Mouse (Mus musculus) kidney, postnatal 25 days (tissue): ENCODE results near the gene Lrrc2.

Source experiments
- DNase-seq, 2 experiments: peaks; one replicate each; pipeline ENCODE4 v3.0.0; 2021; ENCODE audit warnings: mixed read lengths in 2 of 2

The Lrrc2 gene

DNA sequence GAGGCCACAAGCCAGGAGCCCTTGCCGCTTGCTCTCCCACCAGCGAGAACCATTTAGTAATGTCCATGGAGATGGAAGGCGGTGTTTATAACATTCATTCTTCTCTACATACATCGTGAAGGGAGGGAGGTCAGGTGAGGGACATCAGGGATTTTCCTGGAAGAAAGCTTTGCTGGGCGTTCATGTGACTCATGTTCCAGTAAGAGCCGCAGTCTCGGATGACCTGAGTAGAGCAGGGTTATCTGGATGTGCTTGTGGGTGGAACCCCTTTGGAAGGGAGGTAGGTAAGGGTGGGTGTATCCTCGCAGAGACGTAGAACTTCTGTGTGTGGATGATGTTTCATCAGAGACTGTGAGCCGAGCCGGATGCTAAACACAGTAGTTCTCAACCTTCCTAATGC is at the start of gene Lrrc2:
Gene Lrrc2 (plus strand): TSS at position 149 of the 400 bp plus-strand sequence.
- DNase-seq: no peak

DNA sequence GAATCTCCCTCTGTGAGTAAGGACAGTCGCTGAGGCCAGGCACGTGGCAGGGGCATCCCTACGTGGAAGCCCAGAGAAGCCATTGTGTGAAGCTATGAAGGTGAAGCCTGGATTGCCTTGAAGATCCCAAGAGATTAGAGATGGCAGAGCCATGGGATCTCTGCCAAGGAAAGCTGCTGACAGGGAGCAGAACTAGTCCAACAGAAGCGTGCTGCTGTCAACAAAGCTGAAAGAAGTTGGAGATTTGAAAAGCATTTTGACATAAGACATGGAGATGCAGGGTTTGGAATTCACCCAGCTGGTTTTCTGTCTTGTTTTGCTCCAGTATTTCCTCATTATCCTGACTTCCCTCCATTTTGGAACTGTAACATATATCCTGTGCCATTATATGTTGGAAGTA is 49.1 kb upstream of the Lrrc2 start:
- DNase-seq: no peak

DNA sequence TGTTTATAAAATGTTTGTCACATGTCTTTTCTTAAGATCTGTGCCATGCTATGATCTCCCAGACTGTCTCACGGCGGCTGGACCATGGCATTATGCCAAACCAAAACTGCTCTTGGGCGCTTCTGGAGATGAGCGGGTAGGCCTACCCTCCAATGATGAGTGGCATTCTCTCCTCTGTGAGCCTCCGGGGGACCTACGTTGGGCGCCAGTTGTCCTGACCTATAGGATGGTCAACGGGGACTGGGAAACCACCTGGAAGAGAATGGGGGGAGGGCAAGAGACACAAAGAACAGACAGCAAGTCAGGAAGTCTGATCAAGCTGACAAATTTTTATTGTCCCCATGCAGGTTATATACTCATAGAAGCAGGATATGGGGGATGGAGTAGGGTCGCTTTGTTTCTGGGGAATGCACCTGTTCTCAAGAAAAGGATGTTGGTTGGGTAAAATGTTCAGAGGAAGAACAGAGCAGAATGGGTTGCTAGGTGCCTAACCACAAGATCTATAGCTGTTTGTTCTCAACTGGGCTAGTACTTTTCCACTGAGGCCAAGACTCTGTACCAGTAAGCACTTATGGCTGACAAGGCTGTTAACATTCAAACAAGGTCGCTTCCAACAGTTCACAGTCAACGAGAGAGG is 44.0 kb upstream of the Lrrc2 start:
- DNase-seq: no peak

DNA sequence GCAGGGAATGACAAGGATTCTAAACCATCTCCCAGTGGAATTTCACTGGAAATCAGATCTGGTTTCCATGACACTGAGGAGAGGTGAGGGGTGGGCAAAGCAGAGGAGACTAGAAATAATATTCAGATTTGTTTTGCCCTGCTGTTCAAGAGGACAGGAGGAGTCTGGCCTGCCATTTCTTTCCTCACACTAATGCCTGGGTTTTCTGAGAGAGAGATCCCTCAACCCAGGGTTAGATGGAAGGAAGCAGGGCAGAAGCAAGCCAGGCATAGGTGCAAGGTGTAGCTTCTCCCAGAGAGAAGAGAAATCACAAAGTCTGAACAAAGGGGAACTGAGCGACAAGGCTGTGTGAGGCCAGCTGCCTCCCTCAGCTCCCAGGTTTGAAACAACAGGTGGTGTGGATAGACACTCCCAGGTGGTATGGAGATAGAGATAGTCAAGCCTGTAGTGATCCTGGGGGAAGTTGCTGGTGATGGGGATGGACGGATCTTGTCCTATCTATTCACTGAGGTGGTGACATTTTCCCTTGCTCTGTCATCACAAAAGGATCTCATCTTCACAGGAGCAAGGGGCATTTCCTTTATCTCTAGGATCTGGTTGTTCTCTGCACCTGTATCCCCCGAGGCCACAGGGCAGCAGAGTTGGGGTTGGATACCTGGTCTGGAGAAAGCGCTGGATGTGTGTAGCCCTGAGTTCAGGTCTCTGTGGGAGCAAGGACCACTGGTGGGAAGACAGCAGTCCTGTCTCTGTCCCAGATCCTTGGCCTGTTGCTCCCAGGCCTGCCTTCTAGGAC is 43.3 kb upstream of the Lrrc2 start:
- DNase-seq: no peak

DNA sequence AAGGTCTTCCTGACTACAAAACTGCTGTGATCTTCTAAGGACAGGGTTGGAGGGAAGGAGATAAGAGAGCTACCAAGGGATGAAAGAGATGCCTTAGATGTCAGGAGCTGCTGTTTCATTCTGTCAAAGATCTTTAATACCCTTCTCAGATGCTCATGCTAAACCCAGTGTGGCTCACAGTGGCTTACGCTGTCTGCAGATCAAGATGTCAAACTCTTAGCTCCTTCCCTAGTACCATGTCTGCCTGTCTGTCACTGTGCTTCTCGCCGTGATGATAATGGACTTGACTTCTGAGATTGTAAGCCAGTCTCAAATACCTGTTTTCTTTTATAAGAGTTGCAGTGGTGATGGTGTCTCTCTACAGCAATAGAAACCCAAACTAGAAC is 42.7 kb upstream of the Lrrc2 start:
- DNase-seq: no peak

DNA sequence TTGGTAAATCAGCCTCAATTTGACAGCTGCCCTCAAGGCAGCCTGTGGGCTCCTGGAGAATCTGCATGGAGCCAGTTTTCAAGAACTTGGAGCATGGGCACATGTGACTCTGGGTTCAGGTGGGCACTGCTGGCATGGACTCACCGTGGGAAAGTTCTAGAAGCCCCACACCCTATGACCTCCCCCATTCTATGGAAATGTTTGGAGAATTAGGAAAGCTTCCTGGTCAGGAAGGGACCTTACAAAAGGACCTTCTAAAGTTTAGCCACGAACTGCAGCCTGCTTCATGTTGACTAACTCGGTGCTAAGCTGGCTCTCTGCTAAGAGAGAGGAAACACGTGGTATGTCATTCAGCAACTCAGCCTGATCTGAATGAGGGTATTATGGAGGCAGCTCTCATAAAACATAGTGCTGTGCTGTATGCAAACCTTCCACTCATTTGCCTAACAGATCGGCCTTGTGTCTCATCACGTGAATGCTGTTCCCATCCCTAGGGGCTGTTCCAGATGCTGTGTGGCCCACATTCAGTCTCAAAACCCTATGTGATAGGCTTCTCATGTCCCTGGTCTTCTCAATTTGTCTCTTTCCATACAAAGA is 41.9 kb upstream of the Lrrc2 start:
- no peak for DNase-seq

DNA sequence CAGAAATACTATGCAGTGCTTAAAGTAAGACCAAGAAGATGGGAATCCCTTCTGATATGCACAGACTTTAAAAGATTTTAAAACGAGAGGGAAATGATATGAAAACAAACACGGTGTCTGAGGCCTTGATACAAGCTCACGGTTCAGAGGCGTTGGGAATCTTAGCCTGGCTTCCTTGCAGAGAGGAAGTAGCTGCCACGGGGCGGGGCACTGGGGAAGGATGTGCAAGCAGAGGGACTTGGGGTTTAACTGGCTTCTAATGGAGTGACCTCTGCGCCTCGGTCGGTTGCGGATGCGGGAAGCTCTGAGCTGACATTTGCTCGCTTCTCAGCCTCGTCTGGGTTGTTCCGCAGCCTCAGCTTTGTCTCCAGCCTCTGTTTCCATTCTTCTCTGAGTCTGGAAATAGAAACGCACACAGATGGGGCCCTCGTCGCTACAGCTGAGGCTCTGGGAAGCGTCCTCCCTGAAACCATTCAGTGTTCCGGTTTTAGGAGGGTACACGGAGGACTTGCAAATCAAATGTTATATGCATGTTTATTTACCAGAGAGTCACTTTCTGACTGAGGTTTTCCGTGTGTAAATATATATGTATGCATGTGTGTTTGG is 36.6 kb upstream of the Lrrc2 start:
- no peak for DNase-seq

DNA sequence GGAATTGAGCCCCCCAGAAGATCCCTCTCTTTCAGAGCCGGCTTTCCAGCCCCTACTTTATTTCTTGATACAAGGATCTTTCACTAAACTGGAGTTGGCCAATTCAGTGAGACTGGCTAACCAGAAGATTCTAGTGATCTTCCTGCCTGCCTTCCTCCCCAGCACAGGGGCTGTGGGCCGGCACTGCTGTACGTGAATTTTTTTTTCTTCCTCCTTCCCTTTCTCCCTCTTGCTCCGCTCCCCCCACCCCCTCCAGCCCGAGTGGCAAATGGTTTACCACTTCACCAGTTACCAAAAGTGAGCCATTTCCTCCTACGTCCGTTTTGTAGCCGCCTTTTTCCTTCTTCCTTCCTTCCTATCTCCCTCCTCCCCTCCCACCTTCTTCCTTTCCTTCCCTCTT is 35.9 kb upstream of the Lrrc2 start:
- no peak for DNase-seq

DNA sequence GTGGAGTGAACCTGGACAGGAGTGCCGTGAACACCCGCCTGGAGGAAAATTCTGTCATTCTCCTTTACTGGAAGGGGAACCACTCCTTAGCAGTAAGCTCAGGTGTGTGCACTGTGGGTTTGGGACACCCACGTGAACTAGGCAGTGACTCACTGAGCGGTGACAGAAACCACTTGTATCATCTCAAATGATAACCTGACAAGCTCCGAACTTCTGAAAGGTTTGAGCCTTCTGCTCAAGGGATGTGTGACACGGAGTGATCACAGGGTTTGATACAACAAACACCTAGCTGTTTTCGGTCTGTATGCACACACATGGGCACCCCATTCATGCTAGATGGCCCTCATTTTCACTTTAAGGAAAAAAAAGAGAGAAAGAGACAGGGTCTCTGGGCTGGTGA is 34.6 kb upstream of the Lrrc2 start, which contains the start of gene Fam240a:
Gene Fam240a (minus strand): TSS at position 76 of the 400 bp plus-strand sequence.
- no peak for DNase-seq

DNA sequence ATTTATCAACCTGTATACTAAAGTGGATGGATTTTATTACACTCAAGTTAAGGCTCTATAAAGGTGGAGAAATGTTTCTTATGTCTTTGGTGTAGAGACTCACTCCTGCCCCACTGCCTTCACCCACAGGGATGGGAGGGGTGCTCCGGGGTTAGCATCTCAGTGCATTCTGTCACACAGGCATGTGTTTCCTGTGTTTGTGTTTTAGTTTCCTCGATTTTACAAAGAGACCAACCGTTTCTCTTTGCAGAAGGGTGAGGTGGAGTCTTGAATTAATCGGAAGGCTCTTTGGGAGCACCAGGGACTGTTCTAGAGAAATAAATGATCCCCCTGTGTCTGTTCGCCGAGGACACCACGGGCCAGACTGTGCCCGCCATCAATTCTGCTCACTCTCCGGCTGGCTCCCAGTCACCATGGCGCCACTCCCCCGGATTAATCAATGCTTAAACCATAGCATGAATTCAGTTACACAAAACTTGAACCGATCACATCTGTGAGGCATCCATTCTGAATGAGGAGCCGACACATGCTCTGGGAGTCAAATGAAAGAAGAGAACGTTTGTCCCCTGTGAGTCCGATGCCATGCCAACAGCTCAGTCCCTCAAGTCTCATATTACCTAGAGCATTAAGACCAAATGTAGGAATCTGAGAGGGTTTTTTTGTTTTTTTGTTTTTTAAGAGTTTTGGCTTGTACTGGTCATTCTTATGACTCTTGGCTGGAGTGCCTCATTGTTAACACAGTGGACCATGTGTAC is 30.5 kb upstream of the Lrrc2 start:
- peak; percentile 12 to 56 for DNase-seq

DNA sequence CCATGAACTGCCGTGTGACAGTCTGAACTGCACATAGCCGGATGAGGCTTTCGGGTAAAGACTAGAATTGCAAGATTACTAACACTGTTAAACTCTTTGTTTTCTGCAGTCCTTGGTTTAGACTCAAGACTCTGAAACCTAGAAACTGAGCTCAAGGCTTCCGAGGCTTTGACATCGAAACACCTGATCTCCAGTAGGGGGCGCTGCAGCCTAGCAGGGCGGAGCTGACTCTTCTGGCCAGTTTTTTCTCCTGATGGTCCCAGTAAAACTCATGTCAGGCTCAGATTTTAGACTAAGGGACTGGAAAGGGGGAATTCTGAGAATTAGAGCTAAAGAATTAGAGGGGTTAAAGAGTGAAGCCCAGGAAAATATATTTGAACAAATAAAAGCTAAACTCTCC is 28.6 kb upstream of the Lrrc2 start:
- peak; percentile 67 to 86 for DNase-seq

DNA sequence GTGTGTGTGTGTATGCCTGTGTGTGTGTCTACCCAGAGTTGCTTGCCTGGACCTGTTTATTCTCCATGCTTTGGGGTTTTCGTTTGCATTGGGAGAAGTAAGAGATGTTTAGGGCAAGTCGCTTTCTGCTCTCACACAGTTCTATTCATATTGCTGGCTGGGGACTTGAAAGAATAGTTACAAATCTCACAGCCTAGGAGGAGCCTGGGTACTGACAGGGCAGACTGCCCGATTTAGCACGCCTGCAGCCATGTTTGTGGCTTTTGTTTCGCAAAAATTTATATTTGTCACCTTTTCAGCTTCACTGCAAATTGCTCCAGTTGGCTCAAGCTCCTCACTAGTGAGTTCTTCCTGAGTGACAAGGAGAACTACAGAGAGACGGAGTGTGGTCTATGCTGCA is 19.8 kb upstream of the Lrrc2 start:
- no peak for DNase-seq

DNA sequence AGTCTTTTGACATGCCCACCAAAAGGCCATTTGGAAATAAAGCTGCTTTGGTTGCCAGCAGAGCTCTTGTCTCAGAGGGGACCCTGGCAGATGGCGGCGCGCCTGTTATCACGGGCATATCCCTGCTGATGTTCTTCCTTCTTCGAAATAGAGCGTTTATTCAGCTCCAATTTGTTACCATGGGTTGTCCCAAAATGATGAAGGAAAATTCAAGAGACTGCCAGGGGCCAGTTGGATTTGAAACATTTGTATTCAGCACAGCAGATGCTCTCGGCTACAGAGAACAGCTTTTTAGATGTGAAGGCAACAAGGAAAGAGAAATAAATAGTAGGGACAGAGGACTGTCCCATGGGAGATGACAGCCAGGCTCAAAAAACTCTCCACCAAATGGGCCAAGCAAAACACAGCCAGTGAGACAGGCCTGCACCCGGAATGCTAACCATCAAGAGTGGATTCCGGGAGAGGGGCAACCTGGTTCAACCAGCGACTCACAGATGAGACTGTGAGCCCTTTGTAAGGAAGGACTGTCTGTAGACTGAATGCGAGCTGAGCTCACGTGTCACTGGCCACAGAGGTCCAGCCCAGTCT is 17.4 kb upstream of the Lrrc2 start:
- no peak for DNase-seq

DNA sequence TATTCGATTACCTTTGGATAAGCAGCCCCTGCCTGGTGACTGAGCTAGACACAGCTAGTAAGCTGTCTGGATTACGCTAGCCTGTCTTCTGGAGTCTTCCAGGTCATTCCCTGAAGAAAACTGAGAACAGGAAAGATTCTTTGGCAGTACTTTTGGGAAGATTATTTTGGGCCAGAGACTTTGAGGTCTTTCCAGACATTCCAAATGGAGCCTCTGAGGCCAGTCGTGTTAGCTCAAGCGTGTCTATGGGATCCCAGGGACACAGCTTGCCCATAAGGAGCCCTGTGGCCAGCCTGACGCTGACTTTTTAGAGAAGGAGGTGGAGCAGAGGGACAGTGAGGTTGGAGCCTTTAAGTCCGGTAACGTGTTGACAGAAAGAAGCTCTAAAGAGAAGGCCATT is 15.4 kb upstream of the Lrrc2 start:
- no peak for DNase-seq

DNA sequence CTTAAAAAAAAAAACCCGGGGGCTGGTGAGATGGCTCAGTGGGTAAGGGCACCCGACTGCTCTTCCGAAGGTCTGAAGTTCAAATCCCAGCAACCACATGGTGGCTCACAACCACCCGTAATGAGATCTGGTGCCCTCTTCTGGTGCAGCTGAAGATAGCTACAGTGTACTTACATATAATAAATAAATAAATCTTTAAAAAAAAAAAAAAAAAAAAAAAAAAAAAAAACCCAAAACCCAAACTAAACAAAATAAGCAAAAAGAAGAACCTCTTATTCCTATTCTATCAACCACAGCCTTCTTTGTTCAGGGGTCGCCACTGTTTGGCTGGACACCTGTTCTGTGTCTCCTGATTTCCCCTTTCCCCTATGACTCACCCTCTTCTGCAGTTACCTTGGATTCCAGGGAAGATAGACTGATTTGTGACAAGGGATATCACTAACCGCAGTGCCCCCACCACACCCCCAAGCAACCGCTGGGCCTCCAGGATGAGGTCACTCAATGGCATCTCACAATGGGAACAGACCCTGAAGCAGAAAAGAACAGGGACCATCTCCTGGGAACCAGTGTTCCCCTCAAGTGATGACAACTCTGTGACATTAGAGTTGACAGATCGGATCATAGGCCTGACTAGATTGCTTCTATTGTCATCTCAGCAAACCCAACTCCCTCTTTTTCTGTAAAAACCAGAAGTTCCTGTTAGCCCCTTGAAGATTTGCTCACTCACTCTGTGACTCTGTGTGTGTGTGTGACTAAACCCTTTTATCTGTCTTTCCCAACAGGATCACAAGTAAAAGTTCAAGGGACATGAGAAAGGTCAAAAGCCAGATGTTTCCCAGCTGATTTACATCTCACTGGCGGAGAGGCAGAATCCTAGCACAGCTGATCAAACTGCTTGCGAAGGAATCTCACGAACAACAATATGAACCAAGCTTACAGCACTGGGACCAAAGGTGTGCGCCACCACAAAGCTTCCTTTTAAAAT is 13.5 kb upstream of the Lrrc2 start:
- DNase-seq: no peak

DNA sequence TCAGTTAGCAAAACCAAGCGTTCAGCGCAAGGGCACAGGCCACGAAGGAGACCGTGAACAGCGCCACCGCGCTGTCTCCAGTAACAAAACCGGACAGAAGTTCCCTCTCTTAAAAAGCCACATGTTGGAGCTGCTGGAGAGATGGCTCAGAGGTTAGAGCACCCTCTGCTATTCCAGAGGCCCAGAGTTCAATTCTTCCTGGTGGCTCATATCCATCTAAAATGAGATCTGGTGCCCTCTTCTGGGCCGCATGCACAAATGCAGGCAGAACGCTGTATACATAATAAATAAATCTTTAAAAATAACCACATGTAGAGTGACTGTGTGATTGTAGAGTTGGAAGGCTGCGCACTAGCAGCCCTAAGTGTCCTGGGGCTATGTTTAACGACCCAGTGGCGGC is 7.1 kb upstream of the Lrrc2 start:
- no peak for DNase-seq

DNA sequence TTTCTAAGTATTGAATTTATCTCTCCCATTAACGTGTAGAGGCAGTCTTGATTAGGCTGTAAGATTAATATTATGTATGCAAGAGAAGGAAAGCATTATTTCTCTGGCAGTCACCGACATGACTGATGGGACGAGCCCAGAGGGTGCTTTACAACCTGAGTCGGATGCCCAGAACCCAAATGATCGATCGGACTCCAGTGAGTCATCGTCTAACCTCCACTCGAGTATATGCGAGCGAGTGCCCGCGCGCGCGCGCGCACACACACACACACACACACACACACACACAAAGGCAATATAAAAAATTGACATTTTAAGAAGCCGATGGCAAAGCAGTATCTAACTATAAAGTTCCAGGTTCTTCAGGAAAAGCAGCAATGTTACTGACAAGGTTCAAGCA is 6.0 kb upstream of the Lrrc2 start:
- no peak for DNase-seq

DNA sequence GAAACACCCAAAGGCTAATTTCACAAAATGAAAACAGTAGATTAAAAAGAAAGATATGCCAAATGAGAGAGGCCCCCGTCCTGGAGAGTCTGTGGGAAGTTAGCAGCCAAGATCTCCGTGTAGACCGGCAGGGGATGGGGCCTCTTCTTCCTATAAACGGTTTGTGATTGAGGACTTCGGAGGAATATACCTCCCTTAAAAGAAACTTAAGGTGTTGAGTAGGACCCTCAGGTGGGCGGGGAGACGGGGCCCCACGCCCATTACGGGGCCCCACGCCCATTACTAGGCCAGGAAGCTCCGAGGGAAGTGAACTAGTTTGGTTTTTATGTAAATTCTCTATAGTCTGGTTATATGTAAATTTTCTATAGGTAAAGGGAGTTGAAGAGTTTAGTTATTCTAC is 5.4 kb upstream of the Lrrc2 start, which contains the start of gene Tdgf1:
Gene Tdgf1 (minus strand): TSS at position 233 of the 400 bp plus-strand sequence.
- DNase-seq: no peak

DNA sequence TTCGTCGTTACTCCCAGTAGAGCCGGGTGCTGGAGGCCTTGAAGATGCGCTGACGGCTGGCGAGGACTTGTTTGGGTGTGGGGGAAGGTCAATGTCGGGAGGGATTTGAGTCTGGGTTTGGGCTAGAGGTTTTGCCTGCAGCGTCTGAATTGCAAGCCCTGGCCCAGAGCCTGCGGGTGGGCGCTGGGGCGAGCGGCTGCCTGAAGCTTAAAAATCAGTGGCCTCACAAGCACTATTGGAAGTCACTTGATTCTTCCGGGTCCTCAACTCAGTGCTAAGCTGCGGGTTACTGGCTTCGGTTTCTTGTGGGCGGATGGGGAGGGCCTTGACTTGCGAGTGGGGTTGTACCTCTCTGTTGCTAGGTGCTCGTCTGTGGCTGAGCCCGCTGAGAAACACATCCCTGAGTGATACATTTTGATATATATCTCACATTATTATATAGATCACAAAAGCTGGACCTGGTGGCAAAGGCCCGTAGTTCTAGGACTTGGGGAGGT is 4.7 kb upstream of the Lrrc2 start:
- no peak for DNase-seq

DNA sequence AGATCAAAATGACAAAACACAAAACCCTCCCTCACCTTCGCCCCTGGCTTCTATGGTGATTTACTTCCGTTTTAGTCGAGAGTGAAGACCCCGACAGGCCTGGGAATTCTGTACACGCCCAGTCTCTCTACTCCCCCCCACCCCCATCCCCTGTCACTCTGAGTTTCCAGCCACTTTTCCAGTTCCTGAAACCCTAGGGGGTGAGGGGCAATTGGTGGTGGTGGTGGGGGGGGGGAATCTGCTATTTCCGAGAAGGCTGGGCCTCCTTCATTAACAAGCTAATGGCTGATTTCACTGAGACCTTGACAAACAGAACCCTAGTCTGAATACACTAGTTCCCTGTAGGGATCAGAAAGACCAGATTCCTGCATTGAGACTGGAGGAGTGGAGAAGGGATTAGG is 4.1 kb upstream of the Lrrc2 start:
- no peak for DNase-seq

DNA sequence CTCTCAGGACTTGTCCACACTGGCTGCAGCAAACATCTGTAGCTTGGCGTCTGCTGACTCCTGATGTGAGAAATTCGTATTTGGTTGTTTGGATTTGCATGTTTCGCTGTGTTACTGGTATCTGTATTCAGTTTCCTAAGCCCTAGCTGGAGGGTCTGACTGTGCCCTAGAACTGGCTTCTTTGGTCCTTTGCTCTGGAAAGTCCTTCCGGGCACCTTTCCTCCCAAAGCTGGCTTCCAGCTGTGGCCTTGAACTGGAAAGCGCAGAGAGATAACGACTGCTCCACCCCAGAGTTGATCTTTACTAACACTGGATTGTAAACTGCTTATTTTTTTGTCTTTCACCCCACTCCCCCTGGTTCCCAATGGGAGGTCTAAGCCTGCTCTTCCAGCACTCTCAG is 3.4 kb upstream of the Lrrc2 start:
- DNase-seq: no peak
